Mouse (Mus musculus): ENCODE measurements around the gene Tgfb1i1. TPM values are rescaled to one million over a fixed set of nuclear protein-coding genes. Genes with fewer than 3 reads are reported as not detected.

Tgfb1i1 gene
- polyA plus RNA-seq, 1 experiment from 2014 or later = 32.3 TPM

DNA sequence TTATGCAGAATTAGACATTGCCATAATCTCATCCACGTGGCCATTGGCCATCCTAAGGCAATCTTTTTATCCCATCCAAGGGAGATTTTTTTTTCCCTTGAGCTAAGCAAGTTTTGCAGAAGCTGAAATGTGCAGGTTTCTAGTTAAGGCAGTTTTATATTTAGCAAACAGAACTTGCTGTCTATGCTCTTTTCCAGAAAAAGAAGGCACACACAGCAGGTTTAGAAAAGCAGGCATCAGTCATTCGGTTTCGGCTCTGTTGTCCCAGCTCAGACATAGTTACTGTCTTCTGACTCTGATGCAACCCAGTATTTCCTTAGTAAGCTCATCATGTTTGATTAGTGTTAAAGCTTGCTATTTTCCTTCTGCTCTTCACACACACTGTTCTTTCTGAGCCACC lies 25.7 kb upstream of the Tgfb1i1 start:
- Histone ChIP-seq H3K4me1 (ENCODE audit: control insufficient read depth, insufficient read depth, low read length) (no peaks in the 10 kb centered on the region), H3K27ac (ENCODE audit: low read depth, low read length) (no peak overlapping the region), H3K4me3 (ENCODE audit: low read depth, low read length) (no peak overlapping the region), H3K36me3 (ENCODE audit: control insufficient read depth, insufficient read depth, low read length) (no peaks in the 10 kb centered on the region), H3K27me3 (ENCODE audit: control insufficient read depth, insufficient read depth, low read length) (no peaks in the 10 kb centered on the region), H3K9me3 (ENCODE audit: control insufficient read depth, low read length) (no peaks in the 10 kb centered on the region), H3K9ac (ENCODE audit: low read length) (no peak overlapping the region), H3K4me2 (ENCODE audit: low read depth) (no peak overlapping the region)
- no peak for DNase-seq (ENCODE audit: low spot score)
- ATAC-seq (ENCODE audit: insufficient read depth, low FRiP score, low TSS enrichment) = no peak
- WGBS = 86% methylated on average over 3 of the region's 3 CpGs

DNA sequence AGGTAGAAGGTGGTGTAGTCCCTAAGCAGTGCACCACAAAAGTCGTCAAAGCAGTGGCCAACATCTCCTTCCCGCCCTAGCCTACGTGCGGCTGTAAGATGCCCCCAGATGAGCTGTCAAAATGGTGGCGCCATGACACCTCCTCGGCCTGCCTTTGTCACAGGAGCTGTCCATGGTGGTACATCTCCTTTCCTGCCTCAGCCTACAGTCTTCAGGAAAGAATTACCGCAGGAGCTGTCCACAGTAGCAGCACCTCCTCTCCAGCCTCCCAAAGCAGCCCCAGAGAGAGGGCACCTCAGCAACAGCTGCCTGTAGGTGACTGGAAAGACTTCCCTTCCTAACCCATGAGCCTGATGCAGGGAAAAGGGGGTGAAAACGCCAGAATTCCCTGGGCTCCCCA lies 14.9 kb upstream of the Tgfb1i1 start:
- Histone ChIP-seq H3K4me3 (ENCODE audit: low read depth, low read length) (no peak overlapping the region), H3K27ac (ENCODE audit: low read depth, low read length) (no peak overlapping the region), H3K36me3 (ENCODE audit: control insufficient read depth, insufficient read depth, low read length) (no peaks in the 10 kb centered on the region), H3K9ac (ENCODE audit: low read length) (no peak overlapping the region), H3K27me3 (ENCODE audit: control insufficient read depth, insufficient read depth, low read length) (no peaks in the 10 kb centered on the region), H3K4me2 (ENCODE audit: low read depth) (no peak overlapping the region), H3K9me3 (ENCODE audit: control insufficient read depth, low read length) (no peaks in the 10 kb centered on the region), H3K4me1 (ENCODE audit: control insufficient read depth, insufficient read depth, low read length) (peaks cover 2% of the 10 kb centered on the region; the same call in 1 of the 2 replicates)
- WGBS = 39% methylated on average over 8 of the region's 8 CpGs
- ATAC-seq (ENCODE audit: insufficient read depth, low FRiP score, low TSS enrichment) = no peak
- no peak for DNase-seq (ENCODE audit: low spot score)

DNA sequence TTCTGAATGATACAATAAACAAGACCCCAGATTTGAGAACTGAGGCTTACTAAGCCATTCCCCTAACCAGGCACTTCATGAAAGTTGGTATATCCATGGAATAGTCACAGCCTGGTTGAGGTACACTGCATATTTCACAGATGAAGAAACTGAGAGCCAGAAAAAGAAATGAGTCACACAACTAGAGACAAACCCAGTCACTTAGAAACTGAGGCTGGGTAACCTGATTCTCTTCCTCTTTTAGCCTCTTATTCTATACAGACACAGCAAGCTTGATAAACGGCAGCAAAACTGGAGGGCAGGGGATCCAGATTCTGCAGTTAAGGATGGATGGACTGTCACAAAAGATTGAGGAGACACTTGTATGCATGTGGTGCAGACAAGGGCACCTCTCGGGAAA lies 11.8 kb upstream of the Tgfb1i1 start:
- Histone ChIP-seq H3K9me3 (ENCODE audit: control insufficient read depth, low read length) (no peaks in the 10 kb centered on the region), H3K4me1 (ENCODE audit: control insufficient read depth, insufficient read depth, low read length) (peaks cover 4% of the 10 kb centered on the region; the same call in 1 of the 2 replicates), H3K27ac (ENCODE audit: low read depth, low read length) (no peak overlapping the region), H3K9ac (ENCODE audit: low read length) (no peak overlapping the region), H3K36me3 (ENCODE audit: control insufficient read depth, insufficient read depth, low read length) (no peaks in the 10 kb centered on the region), H3K4me2 (ENCODE audit: low read depth) (no peak overlapping the region), H3K4me3 (ENCODE audit: low read depth, low read length) (no peak overlapping the region), H3K27me3 (ENCODE audit: control insufficient read depth, insufficient read depth, low read length) (no peaks in the 10 kb centered on the region)
- DNase-seq (ENCODE audit: low spot score) (no peak), ATAC-seq (ENCODE audit: insufficient read depth, low FRiP score, low TSS enrichment) (no peak)
- WGBS = 86% methylated on average over 2 of the region's 2 CpGs

- Histone ChIP-seq H3K4me3 (ENCODE audit: low read depth, low read length) (no peak overlapping the region), H3K27ac (ENCODE audit: low read depth, low read length) (no peak overlapping the region), H3K4me2 (ENCODE audit: low read depth) (no peak overlapping the region), H3K9me3 (ENCODE audit: control insufficient read depth, low read length) (no peaks in the 10 kb centered on the region), H3K9ac (ENCODE audit: low read length) (no peak overlapping the region), H3K27me3 (ENCODE audit: control insufficient read depth, insufficient read depth, low read length) (no peaks in the 10 kb centered on the region), H3K36me3 (ENCODE audit: control insufficient read depth, insufficient read depth, low read length) (peaks cover 3% of the 10 kb centered on the region), H3K4me1 (ENCODE audit: control insufficient read depth, insufficient read depth, low read length) (peaks cover 4% of the 10 kb centered on the region; the same call in 1 of the 2 replicates)
- 93% methylated on average over 1 of the region's 1 CpGs for WGBS
- no peak for ATAC-seq (ENCODE audit: insufficient read depth, low FRiP score, low TSS enrichment)
- no peak for DNase-seq (ENCODE audit: low spot score)
Observed at GRCm38 (mm10) chr7:128235481-128235880, 11.1 kb upstream of the Tgfb1i1 start.

DNA sequence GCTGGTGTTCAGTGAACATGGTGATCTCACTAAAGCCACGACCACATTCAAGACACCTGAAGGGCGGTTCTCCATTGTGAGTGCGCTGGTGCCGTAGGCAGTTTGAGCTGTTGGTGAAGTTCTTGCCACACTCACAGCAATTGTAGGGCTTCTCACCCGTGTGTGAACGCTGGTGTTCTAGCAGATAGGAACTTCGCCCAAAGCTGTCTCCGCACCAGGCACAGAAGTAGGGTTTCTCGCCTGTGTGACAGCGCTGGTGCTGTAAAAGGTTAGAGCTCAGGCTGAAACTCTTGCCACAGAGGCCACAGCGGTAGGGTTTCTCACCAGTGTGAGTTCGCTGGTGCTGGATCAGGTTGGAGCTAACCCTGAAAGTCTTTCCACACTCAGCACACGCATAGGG lies 10.2 kb upstream of the Tgfb1i1 start:
- Histone ChIP-seq H3K27ac (ENCODE audit: low read depth, low read length) (no peak overlapping the region), H3K4me1 (ENCODE audit: control insufficient read depth, insufficient read depth, low read length) (peaks cover 4% of the 10 kb centered on the region; the same call in 1 of the 2 replicates), H3K4me2 (ENCODE audit: low read depth) (0 out of 2 replicates have a peak overlapping the region, but pooled peaks have one; percentile 92), H3K27me3 (ENCODE audit: control insufficient read depth, insufficient read depth, low read length) (no peaks in the 10 kb centered on the region), H3K9me3 (ENCODE audit: control insufficient read depth, low read length) (no peaks in the 10 kb centered on the region), H3K9ac (ENCODE audit: low read length) (peak overlapping the region; percentile 76; the same call in 1 of the 2 replicates), H3K4me3 (ENCODE audit: low read depth, low read length) (no peak overlapping the region; the same call in 1 of the 2 replicates), H3K36me3 (ENCODE audit: control insufficient read depth, insufficient read depth, low read length) (peaks cover 6% of the 10 kb centered on the region)
- WGBS = 94% methylated on average over 13 of the region's 13 CpGs
- no peak for DNase-seq (ENCODE audit: low spot score)
- no peak for ATAC-seq (ENCODE audit: insufficient read depth, low FRiP score, low TSS enrichment)

- ATAC-seq (ENCODE audit: insufficient read depth, low FRiP score, low TSS enrichment) = 0 out of 2 replicates have a peak, but pooled peaks have one; percentile 14
- 26% methylated on average over 37 of the region's 37 CpGs for WGBS
- peaks cover 4% of the 10 kb centered on the region; the same call in 1 of the 2 replicates for H3K4me1 ChIP-seq (ENCODE audit: control insufficient read depth, insufficient read depth, low read length)
- H3K9ac ChIP-seq (ENCODE audit: low read length) = peak within 1 kb of the TSS; percentile 76
- H3K27ac ChIP-seq (ENCODE audit: low read depth, low read length) = peak within 1 kb of the TSS; percentile 86
- peak within 1 kb of the TSS; percentile 92 for H3K4me2 ChIP-seq (ENCODE audit: low read depth)
- H3K9me3 ChIP-seq (ENCODE audit: control insufficient read depth, low read length) = no peaks in the 10 kb centered on the region
- no peaks in the 10 kb centered on the region for H3K27me3 ChIP-seq (ENCODE audit: control insufficient read depth, insufficient read depth, low read length)
- peak within 1 kb of the TSS; percentile 53 for H3K4me3 ChIP-seq (ENCODE audit: low read depth, low read length)
- peak; percentile 88 for DNase-seq (ENCODE audit: low spot score)
- peaks cover 6% of the 10 kb centered on the region for H3K36me3 ChIP-seq (ENCODE audit: control insufficient read depth, insufficient read depth, low read length)
Observed at GRCm38 (mm10) chr7:128236856-128237592, 9.6 kb upstream of the Tgfb1i1 start, which contains the start of gene Armc5. Gene Armc5, plus strand, starts transcription at chr7:128237342.

DNA sequence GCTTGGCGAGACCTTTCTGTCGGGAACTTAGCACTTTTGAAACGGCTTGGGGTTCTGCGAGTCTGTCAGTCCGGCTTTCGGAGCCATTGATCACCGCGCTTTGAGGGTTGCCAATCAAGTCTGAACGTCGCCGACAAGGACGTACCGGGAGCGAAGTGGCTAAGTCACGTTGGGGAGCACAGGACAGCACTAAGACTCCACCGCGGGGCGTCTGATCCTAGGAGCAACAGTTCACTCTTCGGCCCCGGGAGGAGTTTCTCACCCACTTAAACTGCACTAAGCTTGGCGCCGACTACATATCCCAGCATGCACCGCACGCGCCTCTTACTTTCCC lies 9.1 kb upstream of the Tgfb1i1 start:
- ATAC-seq (ENCODE audit: insufficient read depth, low FRiP score, low TSS enrichment) (no peak; the same call in 1 of the 2 replicates), DNase-seq (ENCODE audit: low spot score) (no peak)
- Histone ChIP-seq H3K4me2 (ENCODE audit: low read depth) (peak overlapping the region; percentile 92), H3K9ac (ENCODE audit: low read length) (peak overlapping the region; percentile 76), H3K36me3 (ENCODE audit: control insufficient read depth, insufficient read depth, low read length) (peaks cover 6% of the 10 kb centered on the region), H3K9me3 (ENCODE audit: control insufficient read depth, low read length) (no peaks in the 10 kb centered on the region), H3K4me3 (ENCODE audit: low read depth, low read length) (peak overlapping the region; percentile 53), H3K27me3 (ENCODE audit: control insufficient read depth, insufficient read depth, low read length) (no peaks in the 10 kb centered on the region), H3K4me1 (ENCODE audit: control insufficient read depth, insufficient read depth, low read length) (peaks cover 4% of the 10 kb centered on the region; the same call in 1 of the 2 replicates), H3K27ac (ENCODE audit: low read depth, low read length) (peak overlapping the region; percentile 71)
- under 1% methylated on average over 25 of the region's 25 CpGs for WGBS

DNA sequence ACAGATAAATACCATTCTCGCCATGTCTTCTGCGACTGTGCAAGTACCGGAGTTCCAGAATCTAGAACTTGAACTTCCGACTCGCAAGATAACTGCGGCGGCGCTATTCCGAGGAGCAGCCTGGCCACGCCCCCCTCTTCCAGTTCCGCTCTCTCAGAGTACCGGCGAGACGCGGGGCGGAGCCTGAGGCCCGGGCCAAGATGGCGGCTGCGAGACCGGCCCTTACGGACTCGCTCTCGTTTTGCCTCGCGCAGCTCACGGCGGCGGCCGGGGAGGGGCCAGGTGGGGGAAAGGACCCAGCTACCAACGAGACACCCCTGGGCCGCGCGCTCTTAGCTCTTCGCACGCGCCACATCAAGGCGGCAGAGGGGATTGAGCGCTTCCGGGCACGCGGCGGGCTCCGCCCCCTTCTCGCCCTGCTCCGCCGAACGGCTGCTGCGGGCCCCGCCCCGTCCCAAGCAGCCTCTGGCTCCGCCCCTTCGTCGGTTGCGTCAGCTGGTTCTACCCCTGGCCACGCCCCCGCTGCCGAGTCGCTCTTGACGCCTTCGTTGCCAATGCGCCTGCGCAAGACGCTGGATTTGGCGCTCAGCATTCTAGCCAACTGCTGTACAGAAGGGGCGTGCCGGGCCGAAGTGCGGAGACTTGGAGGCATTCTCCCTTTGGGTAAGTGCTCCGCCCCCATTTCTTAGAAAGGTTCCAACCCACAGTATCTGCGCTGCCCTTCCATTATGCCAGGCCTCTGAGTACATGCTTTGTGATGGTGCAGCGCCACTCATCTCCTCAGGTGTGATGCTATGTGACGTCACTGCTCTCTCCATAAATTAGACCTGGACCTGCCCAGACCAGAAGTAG lies 8.5 kb upstream of the Tgfb1i1 start, which contains the start of gene 9130023H24Rik:
TSS of gene 9130023H24Rik (minus strand) at position 105 of the 852 bp plus-strand sequence.
- Histone ChIP-seq H3K36me3 (ENCODE audit: control insufficient read depth, insufficient read depth, low read length) (peaks cover 6% of the 10 kb centered on the region), H3K4me1 (ENCODE audit: control insufficient read depth, insufficient read depth, low read length) (peaks cover 4% of the 10 kb centered on the region; the same call in 1 of the 2 replicates), H3K9ac (ENCODE audit: low read length) (peak within 1 kb of the TSS; percentile 76), H3K27me3 (ENCODE audit: control insufficient read depth, insufficient read depth, low read length) (no peaks in the 10 kb centered on the region), H3K27ac (ENCODE audit: low read depth, low read length) (peak within 1 kb of the TSS; percentile 86), H3K4me2 (ENCODE audit: low read depth) (peak within 1 kb of the TSS; percentile 92), H3K4me3 (ENCODE audit: low read depth, low read length) (peak within 1 kb of the TSS; percentile 53), H3K9me3 (ENCODE audit: control insufficient read depth, low read length) (no peaks in the 10 kb centered on the region)
- peak; percentile 100 for DNase-seq (ENCODE audit: low spot score)
- under 1% methylated on average over 72 of the region's 72 CpGs for WGBS
- ATAC-seq (ENCODE audit: insufficient read depth, low FRiP score, low TSS enrichment) = peak; percentile 90
